Mouse (Mus musculus) midbrain, embryonic 10.5 days (tissue): ENCODE measurements at regions not wholly inside any gene's neighbourhood (a gene's known extent, or its start where the extent isn't known, plus 50 kb on each side); places are given as distances from the start of the nearest gene placed in this dataset.

ENCODE experiments used
- DNase-seq: peaks from one replicate; pipeline ENCODE4 v3.0.0-alpha.2; 2017; ENCODE audit warnings: low spot score
- H3K27ac ChIP-seq: fragments of 300-500 bp; sonication (generic); replicated peaks from 2 replicates; pipeline ENCODE4 v1.5.1; 2016; ENCODE audit warnings: mild to moderate bottlenecking
- H3K27me3 ChIP-seq: fragments of 300-500 bp; sonication (generic); 2 replicates; pipeline ENCODE4 v1.6.1; 2016; ENCODE audit warnings: low read depth, mild to moderate bottlenecking; ENCODE audit not compliant: poor library complexity, severe bottlenecking
- H3K36me3 ChIP-seq: fragments of 300-500 bp; sonication (generic); 2 replicates; pipeline ENCODE4 v1.6.1; 2016; ENCODE audit warnings: mild to moderate bottlenecking, moderate library complexity
- H3K4me1 ChIP-seq: fragments of 300-500 bp; sonication (generic); 2 replicates; pipeline ENCODE4 v1.6.1; 2016
- H3K4me3 ChIP-seq: fragments of 300-500 bp; sonication (generic); 2 replicates; pipeline ENCODE4 v1.5.1; 2016; ENCODE audit warnings: mild to moderate bottlenecking, moderate library complexity
- H3K9me3 ChIP-seq: fragments of 300-500 bp; sonication (generic); replicated peaks from 2 replicates; pipeline ENCODE4 v1.6.1; 2016; ENCODE audit warnings: mild to moderate bottlenecking
- WGBS: fragments of 180-500 bp; shearing (Covaris S2); methylation state at CpG from one replicate; pipeline ENCODE4 v1.1.7; 2016; 5-methylcytosine and 5-hydroxymethylcytosine counted together

GRCm38 (mm10) chr16:28038954-28039353 is 650.3 kb downstream of the Ccdc50 start:
- Histone ChIP-seq H3K27ac (no peak overlapping the region), H3K27me3 (no peaks in the 10 kb centered on the region), H3K4me1 (peaks cover 17% of the 10 kb centered on the region), H3K4me3 (no peak overlapping the region), H3K9me3 (no peaks in the 10 kb centered on the region), H3K36me3 (no peaks in the 10 kb centered on the region)
- WGBS: 27% methylated on average over 2 of the region's 2 CpGs
- DNase-seq: no peak

DNA sequence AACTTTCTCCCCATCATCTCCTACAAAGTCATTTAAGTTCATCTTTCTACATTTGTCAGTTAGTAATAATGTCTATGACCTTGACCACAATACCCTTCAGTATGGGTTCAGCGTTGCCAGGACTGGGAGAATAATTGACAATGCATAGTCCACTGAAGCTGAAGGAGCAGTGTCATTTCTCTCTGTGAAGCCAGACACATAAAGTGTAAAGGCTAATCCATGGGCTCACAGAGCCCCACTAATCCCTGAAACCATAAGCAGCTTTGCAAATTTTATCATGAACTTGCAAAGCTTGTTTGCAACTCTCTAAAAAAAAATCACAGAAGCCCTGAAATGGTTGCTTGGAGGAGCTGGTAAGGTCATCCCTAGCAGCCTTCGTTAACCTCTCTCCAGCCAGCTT is 654.4 kb downstream of the Ccdc50 start:
- Histone ChIP-seq H3K9me3 (no peaks in the 10 kb centered on the region), H3K4me1 (peaks cover 17% of the 10 kb centered on the region), H3K27ac (no peak overlapping the region), H3K36me3 (no peaks in the 10 kb centered on the region), H3K27me3 (no peaks in the 10 kb centered on the region), H3K4me3 (no peak overlapping the region)
- DNase-seq: peak; percentile 26
- WGBS: 23% methylated on average over 2 of the region's 2 CpGs

GRCm38 (mm10) chr16:28064785-28065301 is 676.2 kb downstream of the Ccdc50 start:
- WGBS: 74% methylated on average over 5 of the region's 5 CpGs
- H3K36me3 ChIP-seq: no peaks in the 10 kb centered on the region
- no peak overlapping the region for H3K27ac ChIP-seq
- H3K4me1 ChIP-seq: no peaks in the 10 kb centered on the region
- no peak for DNase-seq
- H3K27me3 ChIP-seq: no peaks in the 10 kb centered on the region
- H3K9me3 ChIP-seq: no peaks in the 10 kb centered on the region
- no peak overlapping the region for H3K4me3 ChIP-seq

- Histone ChIP-seq H3K36me3 (no peaks in the 10 kb centered on the region), H3K9me3 (no peaks in the 10 kb centered on the region), H3K4me1 (no peaks in the 10 kb centered on the region), H3K4me3 (no peak overlapping the region), H3K27ac (no peak overlapping the region), H3K27me3 (no peaks in the 10 kb centered on the region)
- 63% methylated on average over 7 of the region's 7 CpGs for WGBS
- no peak for DNase-seq
Measured at GRCm38 (mm10) chr16:28082891-28083649, 669.8 kb downstream of the Fgf12 start.

DNA sequence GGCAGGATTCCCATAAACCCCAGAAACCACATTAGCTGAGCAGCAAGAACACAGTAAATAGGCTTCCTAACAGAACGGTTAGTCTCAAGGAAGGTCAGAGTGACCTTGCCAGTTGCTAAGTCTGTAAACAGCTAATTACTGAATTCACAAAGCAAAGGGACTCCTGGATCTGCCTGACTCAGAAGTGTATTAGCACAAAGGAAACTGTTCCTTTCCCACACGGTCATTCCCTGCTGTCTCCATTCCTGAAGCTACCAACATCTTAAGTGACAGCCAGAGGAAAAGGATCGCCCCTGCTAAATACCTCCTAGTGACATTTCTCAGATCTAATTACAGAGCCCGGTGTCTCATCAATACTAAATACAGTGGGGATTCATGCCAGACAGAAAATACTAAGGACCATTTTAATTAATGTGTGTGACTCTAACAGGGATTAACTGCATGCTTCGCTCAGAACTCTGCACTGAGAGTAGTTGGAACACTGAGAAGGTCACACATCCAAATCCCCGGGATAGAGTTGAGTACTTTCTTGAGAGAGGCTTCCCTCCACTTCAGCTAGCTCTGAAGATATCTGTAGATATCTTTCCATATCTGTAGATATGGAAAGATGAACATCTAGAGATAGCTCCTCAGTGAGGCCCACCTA is 663.3 kb downstream of the Fgf12 start:
- no peak for DNase-seq
- WGBS: 58% methylated on average over 6 of the region's 6 CpGs
- H3K9me3 ChIP-seq: no peaks in the 10 kb centered on the region
- no peaks in the 10 kb centered on the region for H3K4me1 ChIP-seq
- H3K27me3 ChIP-seq: no peaks in the 10 kb centered on the region
- H3K4me3 ChIP-seq: no peak overlapping the region
- no peaks in the 10 kb centered on the region for H3K36me3 ChIP-seq
- no peak overlapping the region for H3K27ac ChIP-seq

GRCm38 (mm10) chr16:28104255-28105076 is 648.4 kb downstream of the Fgf12 start:
- no peak overlapping the region for H3K27ac ChIP-seq
- WGBS: 47% methylated on average over 9 of the region's 9 CpGs

DNA sequence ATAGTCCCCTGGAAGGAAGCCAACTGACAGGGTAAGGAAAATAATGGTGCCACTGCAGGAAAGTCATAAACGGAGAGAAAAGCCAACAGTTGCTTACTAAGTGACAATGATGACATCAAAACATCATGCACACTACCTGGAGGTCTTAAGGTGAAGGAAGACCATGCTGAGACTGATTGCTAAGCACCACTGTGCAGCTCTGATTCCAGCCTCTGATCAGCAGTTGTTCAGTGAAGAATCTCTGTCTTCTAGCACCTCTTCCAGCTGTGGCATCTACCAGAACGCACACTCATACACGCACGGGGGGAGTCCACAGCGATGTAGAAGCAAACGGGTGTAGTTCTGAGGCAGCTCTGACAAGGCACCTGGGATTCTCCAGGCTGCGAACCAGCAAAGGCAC is 647.8 kb downstream of the Fgf12 start:
- Histone ChIP-seq H3K4me3 (no peak overlapping the region), H3K36me3 (no peaks in the 10 kb centered on the region), H3K4me1 (peaks cover 30% of the 10 kb centered on the region), H3K27me3 (no peaks in the 10 kb centered on the region), H3K9me3 (no peaks in the 10 kb centered on the region), H3K27ac (peak overlapping the region; percentile 33; the same call in 1 of the 2 replicates)
- whole genome bisulfite sequencing: 72% methylated on average over 7 of the region's 7 CpGs
- peak; percentile 15 for DNase-seq

More at GRCm38 (mm10) chr16:28104255-28105076, 648.4 kb downstream of the Fgf12 start:
- no peaks in the 10 kb centered on the region for H3K9me3 ChIP-seq
- no peaks in the 10 kb centered on the region for H3K27me3 ChIP-seq
- H3K36me3 ChIP-seq: no peaks in the 10 kb centered on the region
- peak; percentile 58 for DNase-seq
- peaks cover 27% of the 10 kb centered on the region for H3K4me1 ChIP-seq
- no peak overlapping the region for H3K4me3 ChIP-seq

- WGBS: 59% methylated on average over 7 of the region's 7 CpGs
- Histone ChIP-seq H3K9me3 (no peaks in the 10 kb centered on the region), H3K4me1 (peaks cover 36% of the 10 kb centered on the region), H3K27ac (no peak overlapping the region), H3K27me3 (no peaks in the 10 kb centered on the region), H3K4me3 (no peak overlapping the region), H3K36me3 (no peaks in the 10 kb centered on the region)
- no peak for DNase-seq
Measured at GRCm38 (mm10) chr16:28105866-28106265, 647.0 kb downstream of the Fgf12 start.

DNA sequence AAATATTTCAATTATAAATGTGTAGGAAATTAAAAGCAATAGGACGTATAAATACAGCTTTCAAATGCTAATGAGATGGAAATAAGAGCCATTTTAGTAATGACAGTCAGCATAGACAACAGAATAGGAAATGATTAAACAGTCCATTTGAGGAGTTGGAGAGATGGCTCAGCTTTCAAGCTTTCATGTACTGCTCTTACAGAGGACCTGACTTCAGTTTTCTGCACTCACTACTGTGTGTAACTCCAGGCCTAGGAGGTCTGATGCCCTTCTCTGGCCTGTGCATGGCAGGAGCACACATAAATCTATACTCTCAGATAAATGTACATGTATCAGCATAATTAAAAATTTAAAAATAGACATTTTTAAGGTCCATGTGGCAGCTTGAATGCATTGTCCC is 643.1 kb downstream of the Fgf12 start:
- DNase-seq: no peak
- no peak overlapping the region for H3K27ac ChIP-seq
- no peaks in the 10 kb centered on the region for H3K36me3 ChIP-seq
- WGBS: 74% methylated on average over 1 of the region's 1 CpGs
- H3K4me3 ChIP-seq: no peak overlapping the region
- no peaks in the 10 kb centered on the region for H3K9me3 ChIP-seq
- H3K27me3 ChIP-seq: no peaks in the 10 kb centered on the region
- peaks cover 29% of the 10 kb centered on the region for H3K4me1 ChIP-seq
